Mouse (Mus musculus): ENCODE measurements around the gene Trim14. TPM values are rescaled to one million over a fixed set of nuclear protein-coding genes. Genes with fewer than 3 reads are reported as not detected.

Trim14 gene
- total RNA-seq, 2 experiments from 2014 or later = 1.2 to 1.3 TPM

GRCm38 (mm10) chr4:46563847-46564246, 27.9 kb upstream of the Trim14 start:
- DNase-seq (ENCODE audit: low spot score in 2 of 2) = no peak
- intact Hi-C loops (cut with DNase I) = no loop called here

- no peak for DNase-seq (ENCODE audit: low spot score in 2 of 2)
- intact Hi-C loops (cut with DNase I) = no loop called here
Measured at GRCm38 (mm10) chr4:46562841-46563240, 26.9 kb upstream of the Trim14 start.

GRCm38 (mm10) chr4:46562037-46562436, 26.1 kb upstream of the Trim14 start:
- intact Hi-C loops (cut with DNase I) = no loop called here

GRCm38 (mm10) chr4:46560069-46560705, 24.2 kb upstream of the Trim14 start:
- intact Hi-C loops (cut with DNase I) = no loop called here
- DNase-seq (ENCODE audit: low spot score in 2 of 2) = no peak

More at GRCm38 (mm10) chr4:46562037-46562436, 26.1 kb upstream of the Trim14 start:
- DNase-seq (ENCODE audit: low spot score in 2 of 2) = no peak

GRCm38 (mm10) chr4:46558672-46559667, 23.0 kb upstream of the Trim14 start:
- intact Hi-C loops (cut with DNase I) = no loop called here
- no peak for DNase-seq (ENCODE audit: low spot score in 2 of 2)

GRCm38 (mm10) chr4:46556933-46557332, 21.0 kb upstream of the Trim14 start:
- intact Hi-C loops (cut with DNase I) = no loop called here

GRCm38 (mm10) chr4:46555762-46556161, 19.8 kb upstream of the Trim14 start:
- intact Hi-C loops (cut with DNase I) = no loop called here
- no peak for DNase-seq (ENCODE audit: low spot score in 2 of 2)

More at GRCm38 (mm10) chr4:46556933-46557332, 21.0 kb upstream of the Trim14 start:
- no peak for DNase-seq (ENCODE audit: low spot score in 2 of 2)

- intact Hi-C loops (cut with DNase I) = no loop called here
- DNase-seq (ENCODE audit: low spot score in 2 of 2) = no peak
Measured at GRCm38 (mm10) chr4:46554295-46555069, 18.5 kb upstream of the Trim14 start.

GRCm38 (mm10) chr4:46553864-46554263, 17.9 kb upstream of the Trim14 start:
- no peak for DNase-seq (ENCODE audit: low spot score in 2 of 2)
- intact Hi-C loops (cut with DNase I) = no loop called here

GRCm38 (mm10) chr4:46550406-46550805, 14.5 kb upstream of the Trim14 start:
- intact Hi-C loops (cut with DNase I) = no loop called here
- no peak for DNase-seq (ENCODE audit: low spot score in 2 of 2)

- intact Hi-C loops (cut with DNase I) = no loop called here
Measured at GRCm38 (mm10) chr4:46549979-46550378, 14.0 kb upstream of the Trim14 start.

GRCm38 (mm10) chr4:46546709-46547108, 10.8 kb upstream of the Trim14 start:
- DNase-seq (ENCODE audit: low spot score in 2 of 2) = no peak
- intact Hi-C loops (cut with DNase I) = no loop called here

More at GRCm38 (mm10) chr4:46549979-46550378, 14.0 kb upstream of the Trim14 start:
- DNase-seq (ENCODE audit: low spot score in 2 of 2) = no peak

GRCm38 (mm10) chr4:46545498-46545897, 9.6 kb upstream of the Trim14 start:
- intact Hi-C loops (cut with DNase I) = no loop called here
- no peak for DNase-seq (ENCODE audit: low spot score in 2 of 2)

GRCm38 (mm10) chr4:46544313-46544712, 8.4 kb upstream of the Trim14 start:
- intact Hi-C loops (cut with DNase I) = no loop called here
- DNase-seq (ENCODE audit: low spot score in 2 of 2) = no peak

- intact Hi-C loops (cut with DNase I) = no loop called here
- no peak for DNase-seq (ENCODE audit: low spot score in 2 of 2)
Measured at GRCm38 (mm10) chr4:46543366-46544050, 7.6 kb upstream of the Trim14 start.

GRCm38 (mm10) chr4:46541707-46542106, 5.8 kb upstream of the Trim14 start:
- intact Hi-C loops (cut with DNase I) = no loop called here
- DNase-seq (ENCODE audit: low spot score in 2 of 2) = no peak

GRCm38 (mm10) chr4:46539167-46539566, 3.2 kb upstream of the Trim14 start:
- intact Hi-C loops (cut with DNase I) = no loop called here

GRCm38 (mm10) chr4:46535094-46535830, 679 bp downstream of the Trim14 start:
- intact Hi-C loops (cut with DNase I) = no loop called here
- no peak for DNase-seq (ENCODE audit: low spot score in 2 of 2)

More at GRCm38 (mm10) chr4:46539167-46539566, 3.2 kb upstream of the Trim14 start:
- no peak for DNase-seq (ENCODE audit: low spot score in 2 of 2)
